Mouse (Mus musculus): ENCODE data around the gene Ccdc189. TPM values are rescaled to one million over a fixed set of nuclear protein-coding genes. Genes with fewer than 3 reads are reported as not detected.

Ccdc189 gene
- total and polyA plus RNA-seq, 3 experiments, result 4.2 to 6.9 TPM; not detected in 1

DNA sequence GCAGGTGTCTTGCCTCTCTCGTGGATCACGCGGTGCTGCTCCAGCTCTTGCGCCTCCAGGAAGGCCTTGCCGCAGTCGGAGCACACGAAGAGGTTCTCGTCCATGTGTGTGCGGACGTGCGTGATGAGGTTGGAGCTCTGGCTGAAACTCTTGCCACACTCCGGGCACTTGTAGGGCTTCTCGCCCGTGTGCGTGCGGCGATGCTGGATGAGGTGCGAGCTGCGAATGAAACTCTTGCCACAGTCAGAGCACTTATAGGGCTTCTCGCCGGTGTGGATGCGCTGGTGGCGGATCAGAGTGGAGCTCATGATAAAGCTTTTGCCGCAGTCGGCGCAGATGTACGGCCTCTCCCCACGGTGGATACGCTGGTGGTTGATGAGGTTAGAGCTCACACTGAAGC is 22.6 kb upstream of the Ccdc189 start:
- no peak overlapping the region for H3K27ac ChIP-seq (ENCODE audit: control insufficient read depth, low read depth, low read length)
- TF ChIP-seq ZMIZ1 (IDR thresholded peaks at IDR 0.05; ENCODE audit: low read depth, low read length) (no peak), CHD1 (IDR thresholded peaks at IDR 0.05; ENCODE audit: low read depth, low read length) (no peak), MAZ (IDR thresholded peaks at IDR 0.05; ENCODE audit: low read depth, low read length) (no peak), MAX (IDR thresholded peaks at IDR 0.05; ENCODE audit: low read length) (no peak), POLR2A (IDR thresholded peaks at IDR 0.05; ENCODE audit: control insufficient read depth in 1 of 2, insufficient read depth in 1 of 2, low read depth in 1 of 2, low read length in 2 of 2, poor library complexity in 1 of 2) (no peak), UBTF (IDR thresholded peaks at IDR 0.05; ENCODE audit: borderline replicate concordance, insufficient read depth, low read depth, low read length) (no peak), USF1 (IDR thresholded peaks at IDR 0.05; ENCODE audit: low read depth, low read length) (no peak), ZNF384 (IDR thresholded peaks at IDR 0.05; ENCODE audit: low read depth, low read length) (no peak), KAT2A (conservative IDR thresholded peaks at IDR 0.05; ENCODE audit: low read depth, low read length) (no peak), CTCF (IDR thresholded peaks at IDR 0.05 in 2 of 3, conservative IDR thresholded peaks at IDR 0.05 in 1 of 3; ENCODE audit: control insufficient read depth in 1 of 3, insufficient read depth in 1 of 3, low read depth in 2 of 3, low read length in 3 of 3, poor library complexity in 1 of 3, severe bottlenecking in 1 of 3) (no peak), TBP (IDR thresholded peaks at IDR 0.05; ENCODE audit: low read depth, low read length) (no peak), POLR2AphosphoS2 (IDR thresholded peaks at IDR 0.05; ENCODE audit: low read length) (no peak), BHLHE40 (IDR thresholded peaks at IDR 0.05; ENCODE audit: borderline replicate concordance, low read depth, low read length) (no peak), ZC3H11A (IDR thresholded peaks at IDR 0.05; ENCODE audit: low read depth, low read length) (no peak), JUND (IDR thresholded peaks at IDR 0.05; ENCODE audit: low read depth, low read length) (no peak), MEF2A (IDR thresholded peaks at IDR 0.05; ENCODE audit: extremely low read depth, insufficient replicate concordance, low read depth, low read length, poor library complexity, severe bottlenecking) (no peak)
- H3K4me1 ChIP-seq (ENCODE audit: control insufficient read depth in 1 of 2, insufficient read depth in 2 of 2, low read length in 2 of 2), result peaks cover 0 to 9% of the 10 kb centered on the region in 2 experiments; a peak in 2 of 4 replicates
- no peaks in the 10 kb centered on the region for H3K27me3 ChIP-seq (ENCODE audit: control insufficient read depth in 1 of 2, insufficient read depth in 2 of 2, low read length in 2 of 2)
- peaks cover 0 to 8% of the 10 kb centered on the region in 2 experiments; a peak in 2 of 4 replicates for H3K36me3 ChIP-seq (ENCODE audit: control insufficient read depth in 1 of 2, insufficient read depth in 2 of 2, low read length in 2 of 2)
- H3K4me3 ChIP-seq (ENCODE audit: control insufficient read depth in 1 of 2, insufficient read depth in 1 of 2, low read depth in 2 of 2, low read length in 2 of 2), result no peak overlapping the region
- no peak overlapping the region for H3K9ac ChIP-seq (ENCODE audit: control insufficient read depth, low read depth, low read length, poor library complexity, severe bottlenecking)
- no peaks in the 10 kb centered on the region for H3K9me3 ChIP-seq (replicated peaks; ENCODE audit: insufficient read depth, low read length)
- no peak for DNase-seq (ENCODE audit: low read depth, low spot score)
- peaks cover 23% of the 10 kb centered on the region for H3K79me2 ChIP-seq (ENCODE audit: control insufficient read depth, insufficient read depth, low read length, poor library complexity)

DNA sequence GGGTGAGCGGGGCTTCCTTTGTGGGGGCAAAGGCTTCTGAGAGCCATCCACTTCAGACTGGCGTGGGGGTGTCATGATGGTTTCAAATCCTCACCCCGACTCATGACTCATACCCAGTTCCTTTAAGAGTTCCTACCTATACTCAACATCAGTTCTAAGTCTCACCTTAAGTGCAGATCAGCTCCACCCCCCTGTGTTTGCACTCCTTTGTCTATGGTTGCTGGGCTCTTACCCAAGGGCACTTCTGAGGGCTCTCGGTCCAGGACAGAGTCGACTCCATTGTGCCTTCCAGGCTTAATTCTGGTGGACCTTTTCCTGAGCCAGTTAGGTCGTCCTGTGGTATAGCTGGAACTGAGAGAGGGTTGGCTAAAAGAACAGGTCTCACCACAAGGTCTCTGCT is 18.8 kb upstream of the Ccdc189 start:
- DNase-seq (ENCODE audit: low read depth, low spot score), result no peak
- H3K79me2 ChIP-seq (ENCODE audit: control insufficient read depth, insufficient read depth, low read length, poor library complexity), result no peaks in the 10 kb centered on the region
- no peak overlapping the region for H3K27ac ChIP-seq (ENCODE audit: control insufficient read depth, low read depth, low read length)
- H3K4me3 ChIP-seq (ENCODE audit: control insufficient read depth in 1 of 2, insufficient read depth in 1 of 2, low read depth in 2 of 2, low read length in 2 of 2), result no peak overlapping the region
- no peak overlapping the region for H3K9ac ChIP-seq (ENCODE audit: control insufficient read depth, low read depth, low read length, poor library complexity, severe bottlenecking)
- H3K9me3 ChIP-seq (replicated peaks; ENCODE audit: insufficient read depth, low read length), result no peaks in the 10 kb centered on the region
- TF ChIP-seq ZMIZ1 (IDR thresholded peaks at IDR 0.05; ENCODE audit: low read depth, low read length), result no peak
- no peak for TF ChIP-seq USF2 (IDR thresholded peaks at IDR 0.05; ENCODE audit: borderline replicate concordance in 1 of 2, insufficient read depth in 1 of 2, low read depth in 1 of 2, low read length in 2 of 2)
- no peak for TF ChIP-seq TAL1 (IDR thresholded peaks at IDR 0.05; ENCODE audit: low read length)
- no peak for TF ChIP-seq NELFE (IDR thresholded peaks at IDR 0.05; ENCODE audit: low read depth, low read length)
- no peak for TF ChIP-seq MYC (IDR thresholded peaks at IDR 0.05; ENCODE audit: low read depth, low read length)
- TF ChIP-seq MYB (IDR thresholded peaks at IDR 0.05; ENCODE audit: low read depth, low read length), result no peak
- TF ChIP-seq RAD21 (IDR thresholded peaks at IDR 0.05; ENCODE audit: low read depth, low read length), result no peak
- TF ChIP-seq UBTF (IDR thresholded peaks at IDR 0.05; ENCODE audit: borderline replicate concordance, insufficient read depth, low read depth, low read length), result no peak
- TF ChIP-seq RCOR1 (IDR thresholded peaks at IDR 0.05; ENCODE audit: low read depth, low read length), result no peak
- TF ChIP-seq POLR2A (IDR thresholded peaks at IDR 0.05; ENCODE audit: control insufficient read depth in 1 of 2, insufficient read depth in 1 of 2, low read depth in 1 of 2, low read length in 2 of 2, poor library complexity in 1 of 2), result no peak
- TF ChIP-seq EP300 (IDR thresholded peaks at IDR 0.05; ENCODE audit: low read depth in 1 of 2, low read length in 2 of 2), result no peak
- TF ChIP-seq MXI1 (IDR thresholded peaks at IDR 0.05; ENCODE audit: low read depth, low read length), result no peak
- TF ChIP-seq GATA1 (IDR thresholded peaks at IDR 0.05; ENCODE audit: low read depth, low read length), result no peak
- H3K4me1 ChIP-seq (ENCODE audit: control insufficient read depth in 1 of 2, insufficient read depth in 2 of 2, low read length in 2 of 2), result no peaks in the 10 kb centered on the region
- H3K36me3 ChIP-seq (ENCODE audit: control insufficient read depth in 1 of 2, insufficient read depth in 2 of 2, low read length in 2 of 2), result no peaks in the 10 kb centered on the region; a peak in 1 of 4 replicates
- no peaks in the 10 kb centered on the region for H3K27me3 ChIP-seq (ENCODE audit: control insufficient read depth in 1 of 2, insufficient read depth in 2 of 2, low read length in 2 of 2)
